Mouse (Mus musculus) liver, adult (tissue): ENCODE data around the gene Zfp385a.

ENCODE experiments used
- GATA4 ChIP-seq: IDR thresholded peaks from 2 replicates; pipeline ENCODE4 v1.6.1; 2014; ENCODE audit warnings: mild to moderate bottlenecking, low read length; ENCODE audit not compliant: insufficient replicate concordance

The Zfp385a gene

GRCm38 (mm10) chr15:103334194-103334593, 5.7 kb downstream of the Zfp385a start:
- no peak for TF ChIP-seq GATA4

- no peak for TF ChIP-seq GATA4
Observed at GRCm38 (mm10) chr15:103333738-103334137, 6.2 kb downstream of the Zfp385a start.

DNA sequence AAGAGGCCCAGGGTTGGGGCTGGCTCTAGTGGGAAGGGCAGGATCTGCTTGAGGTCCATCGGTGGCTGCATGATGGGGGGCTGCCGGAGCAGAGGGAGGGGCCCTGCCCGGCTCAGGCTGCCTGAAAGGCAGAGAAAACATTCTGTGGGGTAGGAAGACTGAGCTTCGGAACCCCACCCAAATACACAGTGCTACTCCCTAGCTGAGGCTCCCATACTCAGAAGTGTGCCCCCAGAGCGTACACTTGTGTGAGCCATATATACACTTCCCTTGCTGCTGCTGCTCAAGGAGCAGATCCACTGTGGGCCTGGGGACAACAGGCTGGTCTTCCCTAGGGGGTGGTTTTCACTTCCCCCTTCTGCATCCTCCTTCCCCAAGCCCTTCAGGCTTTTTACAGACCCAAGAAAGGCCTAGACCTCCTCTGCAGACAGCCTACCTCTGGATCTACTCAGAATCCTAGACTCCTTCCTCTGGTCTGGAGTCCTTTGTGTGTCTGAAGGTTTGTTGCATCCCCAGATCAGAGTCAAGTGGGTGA, 6.7 kb downstream of the Zfp385a start:
- no peak for TF ChIP-seq GATA4

DNA sequence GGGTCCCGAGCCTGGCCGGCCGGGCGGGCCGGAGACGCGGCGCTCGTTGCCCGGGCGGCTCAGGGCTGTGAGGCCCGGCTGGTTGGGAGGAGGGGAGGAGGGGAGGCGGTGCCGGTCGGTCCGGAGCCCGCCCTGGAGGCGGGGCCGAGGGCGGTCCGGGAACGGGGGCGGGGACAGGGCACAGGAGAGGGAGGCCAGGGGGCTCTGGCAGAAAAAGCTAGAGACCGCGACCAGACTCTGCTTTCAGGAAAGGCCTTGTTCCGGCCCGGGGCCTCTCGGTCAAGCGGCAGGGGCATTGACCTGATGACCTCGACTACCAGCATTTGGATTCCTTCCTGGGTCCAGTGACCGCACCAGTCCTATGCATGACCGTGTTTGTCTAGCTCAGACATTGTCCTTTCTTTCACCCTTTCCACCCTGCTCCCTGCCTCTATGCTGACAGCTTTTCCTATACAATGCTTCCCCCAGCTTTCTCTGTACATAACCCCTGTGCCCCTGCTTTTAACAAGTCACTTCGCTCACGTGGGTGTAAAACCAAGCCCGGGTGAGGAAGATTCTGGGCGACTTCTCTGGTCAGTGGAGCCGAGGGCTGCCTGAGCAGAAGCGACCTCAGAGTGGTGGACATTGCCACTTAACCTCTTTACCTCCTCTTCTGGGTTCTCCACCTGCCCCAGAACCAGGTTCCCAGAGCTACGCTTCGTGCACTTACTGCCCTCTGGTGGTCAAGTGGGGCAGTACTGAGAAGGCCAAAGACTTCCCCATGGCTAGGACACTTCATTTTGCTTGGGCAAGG, 16.2 kb downstream of the Zfp385a start:
- TF ChIP-seq GATA4 = no peak

GRCm38 (mm10) chr15:103323070-103323454, 16.8 kb downstream of the Zfp385a start:
- no peak for TF ChIP-seq GATA4

DNA sequence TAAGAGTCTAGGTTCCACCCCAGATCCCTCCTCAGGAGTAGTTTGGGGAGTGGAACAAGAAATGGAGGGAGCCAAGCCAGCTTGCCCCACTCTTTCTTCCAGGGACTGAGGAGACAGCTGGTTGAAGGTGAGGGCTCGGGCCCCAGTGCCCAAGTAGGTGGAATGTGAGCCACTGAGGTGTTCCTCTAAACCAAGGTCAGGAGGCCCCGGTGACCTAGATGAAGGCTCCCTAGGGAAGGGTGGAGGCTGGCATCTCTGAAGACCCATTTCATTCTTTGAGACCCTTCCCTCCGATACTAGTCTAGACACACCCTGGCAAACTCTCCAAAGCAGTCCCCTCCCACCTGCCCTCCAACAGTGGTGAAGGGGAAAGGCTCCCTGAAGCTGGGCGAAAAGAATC, 17.5 kb downstream of the Zfp385a start:
- TF ChIP-seq GATA4 = no peak

DNA sequence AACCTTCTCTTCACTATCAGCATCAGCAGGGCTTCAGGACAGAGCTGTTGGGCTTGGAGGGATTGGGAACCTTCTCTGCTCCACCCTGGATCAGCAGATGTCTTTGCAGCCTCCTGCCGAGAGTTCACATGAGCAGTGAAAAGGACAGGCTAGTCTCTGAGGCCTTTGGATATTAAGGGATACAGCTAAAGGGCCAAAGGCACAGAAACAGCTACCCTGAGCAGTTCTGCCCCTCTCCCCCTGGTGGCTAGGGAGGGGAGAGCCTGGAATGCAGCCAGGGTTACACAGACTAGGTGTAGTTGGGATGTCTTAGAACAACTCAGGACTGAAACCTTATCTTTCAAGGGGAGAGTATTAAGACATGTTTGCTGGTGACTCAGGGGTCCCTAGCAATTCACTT, 18.8 kb downstream of the Zfp385a start:
- TF ChIP-seq GATA4 = no peak

DNA sequence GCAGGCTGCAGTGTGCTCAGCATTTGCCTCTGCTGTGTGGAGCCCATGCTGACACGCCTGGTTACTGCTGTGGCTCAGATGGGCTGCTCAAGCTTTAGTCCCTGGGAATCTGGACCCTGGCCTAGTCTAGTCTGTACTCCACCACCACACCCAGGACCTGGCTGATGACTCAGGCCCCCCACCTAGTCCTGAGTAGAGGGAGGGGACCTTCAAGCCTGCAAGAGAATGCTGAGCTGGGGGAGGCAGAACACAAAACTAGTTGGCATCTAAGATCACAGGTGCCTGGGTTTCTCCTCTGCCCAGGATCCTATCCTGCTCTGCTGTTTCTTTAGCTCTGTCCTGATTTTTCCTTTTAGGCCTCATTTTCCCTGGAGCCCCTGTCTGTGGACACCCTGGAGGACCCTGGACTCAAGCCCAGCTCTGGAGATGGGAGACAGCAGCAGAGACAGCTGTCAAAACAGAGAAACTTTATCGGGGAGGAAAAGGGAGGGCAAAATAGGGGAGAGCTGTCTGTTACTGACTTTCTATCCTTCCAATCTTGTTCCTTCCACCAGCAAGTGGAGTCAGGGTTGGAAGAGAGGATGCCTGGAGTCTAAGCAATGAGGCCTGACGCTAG, 21.6 kb downstream of the Zfp385a start:
- TF ChIP-seq GATA4 = no peak

GRCm38 (mm10) chr15:103317731-103318130, 22.2 kb downstream of the Zfp385a start:
- no peak for TF ChIP-seq GATA4

GRCm38 (mm10) chr15:103317120-103317519, 22.8 kb downstream of the Zfp385a start:
- TF ChIP-seq GATA4 = no peak

GRCm38 (mm10) chr15:103315979-103316776, 23.7 kb downstream of the Zfp385a start:
- no peak for TF ChIP-seq GATA4

GRCm38 (mm10) chr15:103315011-103315502, 24.8 kb downstream of the Zfp385a start:
- no peak for TF ChIP-seq GATA4

DNA sequence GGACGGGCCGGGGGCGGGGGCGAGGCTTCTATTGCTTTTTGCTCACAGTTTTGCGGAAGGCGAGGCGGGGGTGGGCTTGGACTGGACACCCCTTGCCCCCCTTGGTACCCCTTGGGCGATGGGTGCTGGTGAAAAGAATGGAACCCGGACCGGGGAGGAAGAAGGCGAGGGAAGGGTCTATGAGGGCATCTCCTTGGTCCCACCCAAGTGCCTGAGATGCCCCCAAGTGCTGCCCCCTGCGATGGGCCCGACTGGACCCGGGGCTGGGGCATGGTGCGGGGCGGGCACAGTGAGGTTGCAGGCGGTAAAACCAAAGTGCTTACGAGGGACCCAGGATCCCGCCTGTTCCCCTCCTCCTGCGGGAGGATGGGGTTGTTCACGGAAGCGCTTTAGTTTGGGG, 25.7 kb downstream of the Zfp385a start:
- no peak for TF ChIP-seq GATA4

DNA sequence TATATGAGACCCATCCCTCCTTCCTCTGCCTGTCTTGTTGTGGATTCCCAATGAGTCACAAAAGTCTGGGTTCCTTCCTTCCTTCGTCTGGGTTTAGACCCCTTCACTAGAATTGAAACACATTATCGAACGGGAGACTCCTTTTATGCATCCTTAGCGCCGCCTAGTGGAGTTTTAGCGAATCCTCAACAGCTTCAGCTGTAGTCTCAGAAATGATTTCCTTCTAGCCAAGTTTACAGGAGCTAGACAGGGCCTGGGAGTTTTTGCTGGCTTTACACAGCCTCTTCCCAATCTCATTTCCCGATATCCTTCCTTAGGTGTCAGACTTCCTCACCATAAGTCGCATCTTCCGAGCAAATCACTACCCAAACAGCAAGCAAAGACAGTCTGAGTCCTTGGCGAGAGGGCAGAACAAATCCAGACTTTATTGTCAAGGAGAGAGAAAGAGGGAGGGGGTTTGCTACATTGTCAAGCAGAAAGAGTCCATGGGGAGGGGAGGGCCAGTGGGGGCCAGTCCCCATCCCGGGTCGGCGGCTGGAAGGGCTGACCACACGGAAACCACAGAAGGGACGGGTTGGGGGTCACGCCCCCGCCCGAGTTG, 26.3 kb downstream of the Zfp385a start:
- TF ChIP-seq GATA4 = no peak

DNA sequence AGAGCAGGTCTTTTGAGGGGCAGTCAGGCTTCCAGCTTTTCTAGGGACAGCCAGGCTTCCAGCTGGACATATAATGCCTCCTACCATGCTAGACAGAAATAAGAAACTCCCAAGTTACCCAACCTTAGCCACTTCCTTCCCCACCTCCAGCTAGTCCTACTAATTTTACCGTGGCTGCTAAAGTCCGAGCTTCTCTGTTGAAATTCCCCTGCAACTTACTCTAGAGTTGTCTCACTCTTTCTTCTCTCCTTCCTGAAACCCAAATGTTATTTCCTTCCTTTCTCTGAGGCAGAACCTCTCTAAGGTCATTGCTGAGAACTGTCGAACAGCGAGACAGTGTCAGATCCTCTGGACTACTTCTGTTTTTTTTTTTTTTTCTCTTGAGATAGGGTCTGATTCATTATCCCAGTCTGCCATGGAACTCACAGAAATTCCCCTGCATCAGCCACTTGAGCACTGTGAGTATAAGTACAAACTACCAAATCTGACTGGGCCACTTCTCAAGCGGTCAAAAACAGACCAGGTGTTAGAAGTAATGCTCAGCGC, 29.5 kb downstream of the Zfp385a start, which contains the start of gene Gpr84:
Gene Gpr84 (minus strand): TSS at position 248 of the 546 bp plus-strand sequence.
- no peak for TF ChIP-seq GATA4

- no peak for TF ChIP-seq GATA4
Observed at GRCm38 (mm10) chr15:103308876-103309580, 30.9 kb downstream of the Zfp385a start.
